Mouse (Mus musculus): ENCODE data around the gene Muc20. TPM values are rescaled to one million over a fixed set of nuclear protein-coding genes. Genes with fewer than 3 reads are reported as not detected.

Gene Muc20
- polyA plus RNA-seq, 1 experiment = 0.22 TPM

- 84% methylated on average over 7 of the region's 7 CpGs for WGBS
- Histone ChIP-seq H3K36me3 (ENCODE audit: control insufficient read depth, insufficient read depth, low read length) (no peaks in the 10 kb centered on the region), H3K4me3 (ENCODE audit: control insufficient read depth, insufficient read depth, low read length) (no peak overlapping the region)
Measured at GRCm38 (mm10) chr16:32805151-32805550, 7.9 kb upstream of the Muc20 start.

DNA sequence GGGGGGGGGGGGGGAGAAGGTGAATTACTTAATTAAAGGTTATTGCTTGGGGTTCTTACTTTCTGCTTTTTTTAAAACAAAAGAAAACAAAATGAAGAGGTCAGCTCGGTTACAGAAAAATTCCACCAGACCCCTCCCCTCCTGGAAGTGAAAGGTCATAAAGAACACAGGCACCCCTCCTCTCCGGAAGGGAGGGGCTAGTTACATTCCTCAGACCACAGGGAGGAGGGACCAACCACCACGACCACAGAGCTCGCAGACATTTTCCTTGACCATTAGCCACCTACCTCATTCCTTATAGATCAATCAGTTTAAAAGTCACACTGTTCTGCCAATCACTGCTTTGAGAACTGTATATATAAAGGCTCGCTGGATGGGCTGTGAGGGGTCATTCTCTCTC lies 6.7 kb upstream of the Muc20 start:
- Histone ChIP-seq H3K27ac (ENCODE audit: control insufficient read depth, insufficient read depth, low read length) (no peak overlapping the region), H3K27me3 (ENCODE audit: control insufficient read depth, insufficient read depth, low read length) (no peaks in the 10 kb centered on the region), H3K4me3 (ENCODE audit: control insufficient read depth, insufficient read depth, low read length) (no peak overlapping the region), H3K36me3 (ENCODE audit: control insufficient read depth, insufficient read depth, low read length) (no peaks in the 10 kb centered on the region), H3K4me1 (replicated peaks; ENCODE audit: control insufficient read depth, insufficient read depth, low read length) (0 out of 2 replicates have a peak, but pooled peaks cover 2% of the 10 kb centered on the region)
- WGBS = 68% methylated on average over 5 of the region's 5 CpGs
- DNase-seq = no peak
- TF ChIP-seq POLR2A (IDR thresholded peaks at IDR 0.05; ENCODE audit: control insufficient read depth, extremely low read depth, insufficient read depth, low read length, poor library complexity) = no peak
- no peak for TF ChIP-seq CTCF (IDR thresholded peaks at IDR 0.05; ENCODE audit: borderline replicate concordance, control insufficient read depth, extremely low read depth, insufficient read depth, low read length, poor library complexity)

More at GRCm38 (mm10) chr16:32805151-32805550, 7.9 kb upstream of the Muc20 start:
- Histone ChIP-seq H3K27ac (ENCODE audit: control insufficient read depth, insufficient read depth, low read length) (no peak overlapping the region), H3K4me1 (replicated peaks; ENCODE audit: control insufficient read depth, insufficient read depth, low read length) (0 out of 2 replicates have a peak, but pooled peaks cover 2% of the 10 kb centered on the region), H3K27me3 (ENCODE audit: control insufficient read depth, insufficient read depth, low read length) (no peaks in the 10 kb centered on the region)
- no peak for DNase-seq
- TF ChIP-seq CTCF (IDR thresholded peaks at IDR 0.05; ENCODE audit: borderline replicate concordance, control insufficient read depth, extremely low read depth, insufficient read depth, low read length, poor library complexity) = no peak
- TF ChIP-seq POLR2A (IDR thresholded peaks at IDR 0.05; ENCODE audit: control insufficient read depth, extremely low read depth, insufficient read depth, low read length, poor library complexity) = no peak

DNA sequence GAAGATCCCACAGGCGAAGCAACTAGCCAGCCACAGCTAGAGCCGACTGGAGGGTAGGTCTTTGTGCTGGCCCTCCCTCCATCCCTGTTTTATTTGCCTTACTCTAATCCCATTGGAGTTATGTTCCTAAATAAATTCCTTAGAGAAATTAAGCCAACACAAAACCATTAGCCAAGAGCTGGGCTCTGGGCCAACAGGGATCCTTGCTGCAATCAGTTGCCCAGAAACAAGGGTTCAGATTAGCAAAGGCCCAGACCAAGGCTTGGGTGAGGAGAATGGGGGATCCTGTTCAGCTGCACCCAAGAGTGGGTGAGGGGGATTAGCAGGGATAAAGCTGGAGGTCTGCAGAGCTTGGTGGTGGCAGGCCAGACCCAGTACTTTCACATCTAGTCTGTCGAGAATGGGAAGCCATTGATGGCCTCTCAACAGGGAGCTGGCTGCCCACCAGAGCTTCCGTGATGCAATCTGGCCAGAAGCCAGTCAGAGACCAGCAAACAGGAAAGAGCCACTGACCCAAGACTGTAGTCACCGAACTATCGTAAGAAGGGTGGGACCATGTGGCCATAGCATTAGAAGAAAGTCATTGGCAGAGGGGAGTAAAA lies 6.1 kb upstream of the Muc20 start:
- WGBS = 79% methylated on average over 6 of the region's 6 CpGs
- Histone ChIP-seq H3K4me1 (replicated peaks; ENCODE audit: control insufficient read depth, insufficient read depth, low read length) (0 out of 2 replicates have a peak, but pooled peaks cover 2% of the 10 kb centered on the region), H3K4me3 (ENCODE audit: control insufficient read depth, insufficient read depth, low read length) (no peak overlapping the region), H3K27ac (ENCODE audit: control insufficient read depth, insufficient read depth, low read length) (no peak overlapping the region), H3K36me3 (ENCODE audit: control insufficient read depth, insufficient read depth, low read length) (no peaks in the 10 kb centered on the region), H3K27me3 (ENCODE audit: control insufficient read depth, insufficient read depth, low read length) (no peaks in the 10 kb centered on the region)
- DNase-seq = no peak
- TF ChIP-seq CTCF (IDR thresholded peaks at IDR 0.05; ENCODE audit: borderline replicate concordance, control insufficient read depth, extremely low read depth, insufficient read depth, low read length, poor library complexity) (no peak), POLR2A (IDR thresholded peaks at IDR 0.05; ENCODE audit: control insufficient read depth, extremely low read depth, insufficient read depth, low read length, poor library complexity) (no peak)

GRCm38 (mm10) chr16:32796676-32797425 lies 384 bp downstream of the Muc20 start:
- H3K27me3 ChIP-seq (ENCODE audit: control insufficient read depth, insufficient read depth, low read length) = no peaks in the 10 kb centered on the region
- WGBS = 65% methylated on average over 14 of the region's 14 CpGs
- no peak for DNase-seq
- no peak overlapping the region for H3K4me3 ChIP-seq (ENCODE audit: control insufficient read depth, insufficient read depth, low read length)
- H3K36me3 ChIP-seq (ENCODE audit: control insufficient read depth, insufficient read depth, low read length) = no peaks in the 10 kb centered on the region
- no peaks in the 10 kb centered on the region for H3K4me1 ChIP-seq (replicated peaks; ENCODE audit: control insufficient read depth, insufficient read depth, low read length)
- TF ChIP-seq CTCF (IDR thresholded peaks at IDR 0.05; ENCODE audit: borderline replicate concordance, control insufficient read depth, extremely low read depth, insufficient read depth, low read length, poor library complexity) = no peak
- TF ChIP-seq POLR2A (IDR thresholded peaks at IDR 0.05; ENCODE audit: control insufficient read depth, extremely low read depth, insufficient read depth, low read length, poor library complexity) = no peak
- H3K27ac ChIP-seq (ENCODE audit: control insufficient read depth, insufficient read depth, low read length) = no peak overlapping the region

DNA sequence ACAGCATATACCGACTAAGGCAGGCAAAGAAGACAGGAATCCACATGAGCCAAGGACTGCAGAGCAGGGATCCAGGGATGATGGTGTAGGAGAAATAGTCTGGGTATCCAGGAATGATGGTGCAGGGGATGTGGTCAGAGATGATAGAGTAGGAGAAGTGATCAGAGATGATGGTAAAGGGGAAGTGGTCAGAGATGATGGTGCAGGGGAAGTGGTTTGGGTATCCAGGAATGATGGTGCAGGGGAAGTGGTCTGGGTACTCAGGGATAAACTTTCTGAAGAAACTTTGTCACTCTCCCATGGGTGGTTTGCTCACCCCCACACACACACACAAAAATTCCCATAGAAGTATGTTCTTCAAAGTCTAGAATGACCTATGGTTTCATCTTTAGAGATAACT lies 2.1 kb downstream of the Muc20 start:
- DNase-seq = no peak
- TF ChIP-seq CTCF (IDR thresholded peaks at IDR 0.05; ENCODE audit: borderline replicate concordance, control insufficient read depth, extremely low read depth, insufficient read depth, low read length, poor library complexity) (no peak), POLR2A (IDR thresholded peaks at IDR 0.05; ENCODE audit: control insufficient read depth, extremely low read depth, insufficient read depth, low read length, poor library complexity) (no peak)
- Histone ChIP-seq H3K27ac (ENCODE audit: control insufficient read depth, insufficient read depth, low read length) (no peak overlapping the region), H3K27me3 (ENCODE audit: control insufficient read depth, insufficient read depth, low read length) (no peaks in the 10 kb centered on the region), H3K36me3 (ENCODE audit: control insufficient read depth, insufficient read depth, low read length) (no peaks in the 10 kb centered on the region), H3K4me1 (replicated peaks; ENCODE audit: control insufficient read depth, insufficient read depth, low read length) (no peaks in the 10 kb centered on the region), H3K4me3 (ENCODE audit: control insufficient read depth, insufficient read depth, low read length) (no peak overlapping the region)
- WGBS = 86% methylated on average over 1 of the region's 1 CpGs

DNA sequence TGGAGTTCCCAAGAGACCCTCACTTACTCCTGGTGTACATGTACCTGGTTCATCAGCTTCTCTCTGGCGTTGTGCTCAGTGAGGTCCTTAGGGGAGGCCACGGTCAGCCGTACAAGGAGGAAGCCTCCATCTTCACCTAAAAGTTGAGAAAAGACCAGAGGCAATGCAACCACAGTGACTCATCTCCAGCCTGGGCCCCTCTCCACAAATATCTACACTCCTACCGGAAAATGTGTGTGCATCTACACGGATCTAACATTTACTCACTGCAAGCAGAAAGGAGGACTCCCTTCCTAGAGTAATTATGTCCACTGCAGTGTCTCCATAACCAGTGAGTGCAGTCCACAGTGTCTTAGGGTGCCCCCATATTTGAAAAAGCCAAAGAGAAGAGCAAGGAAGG lies 7.2 kb downstream of the Muc20 start:
- no peak overlapping the region for H3K4me3 ChIP-seq (ENCODE audit: control insufficient read depth, insufficient read depth, low read length)
- DNase-seq = no peak
- H3K27me3 ChIP-seq (ENCODE audit: control insufficient read depth, insufficient read depth, low read length) = no peaks in the 10 kb centered on the region
- WGBS = 90% methylated on average over 5 of the region's 5 CpGs
- H3K4me1 ChIP-seq (replicated peaks; ENCODE audit: control insufficient read depth, insufficient read depth, low read length) = no peaks in the 10 kb centered on the region
- TF ChIP-seq CTCF (IDR thresholded peaks at IDR 0.05; ENCODE audit: borderline replicate concordance, control insufficient read depth, extremely low read depth, insufficient read depth, low read length, poor library complexity) (no peak), POLR2A (IDR thresholded peaks at IDR 0.05; ENCODE audit: control insufficient read depth, extremely low read depth, insufficient read depth, low read length, poor library complexity) (no peak)
- no peaks in the 10 kb centered on the region for H3K36me3 ChIP-seq (ENCODE audit: control insufficient read depth, insufficient read depth, low read length)
- no peak overlapping the region for H3K27ac ChIP-seq (ENCODE audit: control insufficient read depth, insufficient read depth, low read length)
